Mouse (Mus musculus): ENCODE results near the gene Cdrt4. TPM values are rescaled to one million over a fixed set of nuclear protein-coding genes. Genes with fewer than 3 reads are reported as not detected.

Gene Cdrt4
- polyA plus RNA-seq, 1 experiment, result not detected

DNA sequence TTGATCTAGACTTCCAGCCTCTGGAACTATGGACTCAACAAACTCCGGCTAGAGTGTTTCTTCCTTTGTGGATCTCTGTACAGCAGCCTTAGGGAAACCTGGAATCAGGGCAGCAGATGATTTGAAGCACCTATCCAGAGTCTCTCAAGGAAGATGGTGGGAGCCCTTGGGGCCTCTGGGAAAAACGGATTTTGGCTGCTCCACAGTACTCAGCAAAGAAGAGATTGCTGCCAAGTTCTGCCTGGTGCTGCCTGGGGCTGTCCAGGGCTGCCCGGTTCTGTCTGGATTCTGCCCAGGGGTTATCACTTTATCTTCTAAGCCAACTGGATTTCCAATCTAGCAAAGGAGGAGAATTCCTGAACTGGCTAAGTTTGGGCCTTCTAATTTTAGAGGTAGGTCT, 58.8 kb downstream of the Cdrt4 start:
- Histone ChIP-seq H3K27me3 (ENCODE audit: control insufficient read depth, insufficient read depth, low read length) (no peaks in the 10 kb centered on the region), H3K4me3 (ENCODE audit: control insufficient read depth, insufficient read depth, low read length) (no peak overlapping the region), H3K4me1 (replicated peaks; ENCODE audit: control insufficient read depth, insufficient read depth, low read length) (no peaks in the 10 kb centered on the region), H3K36me3 (ENCODE audit: control insufficient read depth, insufficient read depth, low read length) (no peaks in the 10 kb centered on the region), H3K27ac (ENCODE audit: control insufficient read depth, insufficient read depth, low read length) (no peak overlapping the region)
- 82% methylated on average over 3 of the region's 3 CpGs for WGBS
- TF ChIP-seq POLR2A (IDR thresholded peaks at IDR 0.05; ENCODE audit: control insufficient read depth, extremely low read depth, insufficient read depth, low read length, poor library complexity), result no peak
- TF ChIP-seq CTCF (IDR thresholded peaks at IDR 0.05; ENCODE audit: borderline replicate concordance, control insufficient read depth, extremely low read depth, insufficient read depth, low read length, poor library complexity), result no peak
- no peak for DNase-seq

DNA sequence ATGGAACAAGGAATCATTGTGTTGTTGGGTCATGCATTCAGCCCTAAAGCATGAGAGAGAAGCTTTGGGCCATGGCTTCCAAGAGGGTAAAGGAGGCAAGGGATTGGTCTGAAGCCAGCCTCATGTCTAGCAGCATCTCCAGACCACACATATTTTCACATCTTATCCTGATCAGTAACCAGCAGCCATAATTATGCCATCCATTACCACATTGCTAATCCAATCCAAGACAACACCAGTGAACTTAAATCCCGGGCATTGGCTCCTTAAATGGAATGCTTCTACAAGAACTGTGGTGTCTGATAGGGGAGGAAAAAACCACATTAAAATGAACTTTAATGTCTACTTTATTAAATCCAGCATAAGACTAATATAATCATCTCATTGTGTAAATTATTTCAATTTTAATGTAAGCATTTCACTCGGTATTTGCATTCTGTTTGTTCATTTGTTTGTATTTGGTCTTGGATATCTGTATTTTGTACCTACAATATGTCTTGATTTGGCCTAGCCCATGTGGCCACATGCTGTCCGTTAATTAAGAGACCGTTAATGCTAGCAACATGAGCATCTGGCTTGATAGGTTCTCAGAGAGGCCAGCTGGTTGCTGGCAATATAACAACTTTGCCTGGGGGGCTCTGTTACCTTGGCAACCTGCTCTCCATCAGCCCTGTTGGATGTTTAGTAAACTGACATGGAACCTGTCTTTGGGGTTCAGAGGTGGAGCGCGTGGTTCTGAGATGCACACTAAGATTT, 66.5 kb downstream of the Cdrt4 start:
- H3K27ac ChIP-seq (ENCODE audit: control insufficient read depth, insufficient read depth, low read length), result no peak overlapping the region
- TF ChIP-seq POLR2A (IDR thresholded peaks at IDR 0.05; ENCODE audit: control insufficient read depth, extremely low read depth, insufficient read depth, low read length, poor library complexity) (no peak), CTCF (IDR thresholded peaks at IDR 0.05; ENCODE audit: borderline replicate concordance, control insufficient read depth, extremely low read depth, insufficient read depth, low read length, poor library complexity) (no peak)
- no peak overlapping the region for H3K4me3 ChIP-seq (ENCODE audit: control insufficient read depth, insufficient read depth, low read length)
- H3K27me3 ChIP-seq (ENCODE audit: control insufficient read depth, insufficient read depth, low read length), result no peaks in the 10 kb centered on the region
- no peaks in the 10 kb centered on the region for H3K4me1 ChIP-seq (replicated peaks; ENCODE audit: control insufficient read depth, insufficient read depth, low read length)
- no peaks in the 10 kb centered on the region for H3K36me3 ChIP-seq (ENCODE audit: control insufficient read depth, insufficient read depth, low read length)
- DNase-seq, result no peak
- 95% methylated on average over 6 of the region's 6 CpGs for WGBS

DNA sequence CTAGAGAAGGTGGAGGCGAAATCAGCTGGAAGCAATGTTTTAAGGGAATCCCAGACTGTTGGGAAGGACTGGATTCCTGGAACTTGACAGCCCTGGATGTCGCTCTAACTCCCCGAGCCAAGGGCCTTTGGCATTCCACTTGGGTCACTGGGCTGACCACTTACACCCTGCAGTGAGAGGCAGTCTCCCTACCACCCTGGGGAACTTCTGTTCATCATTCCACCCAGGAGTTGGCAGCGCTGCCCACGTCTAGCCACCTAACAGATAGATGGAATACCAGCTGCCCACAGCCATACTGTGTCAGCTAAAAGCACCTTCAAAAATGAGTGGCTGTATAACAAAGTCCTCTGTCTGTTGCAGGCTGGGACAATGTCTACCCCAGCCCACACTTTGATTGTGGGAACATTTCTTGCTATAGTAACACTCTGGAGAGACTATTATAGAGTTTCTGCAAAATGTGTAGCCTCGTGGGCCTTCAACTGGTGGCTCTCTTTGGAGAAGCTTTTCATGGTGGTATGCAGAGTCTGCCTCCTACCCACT, 67.2 kb downstream of the Cdrt4 start:
- no peak overlapping the region for H3K27ac ChIP-seq (ENCODE audit: control insufficient read depth, insufficient read depth, low read length)
- no peaks in the 10 kb centered on the region for H3K4me1 ChIP-seq (replicated peaks; ENCODE audit: control insufficient read depth, insufficient read depth, low read length)
- no peak for DNase-seq
- TF ChIP-seq POLR2A (IDR thresholded peaks at IDR 0.05; ENCODE audit: control insufficient read depth, extremely low read depth, insufficient read depth, low read length, poor library complexity) (no peak), CTCF (IDR thresholded peaks at IDR 0.05; ENCODE audit: borderline replicate concordance, control insufficient read depth, extremely low read depth, insufficient read depth, low read length, poor library complexity) (no peak)
- no peaks in the 10 kb centered on the region for H3K27me3 ChIP-seq (ENCODE audit: control insufficient read depth, insufficient read depth, low read length)
- WGBS, result 91% methylated on average over 6 of the region's 6 CpGs
- H3K36me3 ChIP-seq (ENCODE audit: control insufficient read depth, insufficient read depth, low read length), result no peaks in the 10 kb centered on the region
- no peak overlapping the region for H3K4me3 ChIP-seq (ENCODE audit: control insufficient read depth, insufficient read depth, low read length)

DNA sequence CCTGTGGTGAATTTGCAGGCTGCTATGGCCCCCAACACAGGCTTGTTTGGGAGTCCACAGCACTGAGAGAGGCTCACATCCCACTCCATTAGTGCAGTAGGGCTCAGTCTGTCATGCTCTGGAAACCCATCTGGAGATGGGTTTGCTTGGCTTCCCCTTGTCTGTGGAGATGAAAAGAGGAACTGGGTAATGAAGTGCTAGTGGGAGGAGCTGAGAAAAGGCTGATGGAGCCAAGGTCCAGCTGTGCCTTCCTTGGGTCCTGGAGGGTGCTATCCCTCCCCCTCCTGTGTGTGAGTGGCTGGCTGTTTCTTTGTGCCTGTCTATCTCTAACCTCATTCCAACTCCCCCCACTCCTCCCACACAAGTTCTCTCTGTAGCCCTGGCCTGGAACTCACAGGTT, 69.6 kb downstream of the Cdrt4 start:
- H3K27me3 ChIP-seq (ENCODE audit: control insufficient read depth, insufficient read depth, low read length), result no peaks in the 10 kb centered on the region
- H3K4me3 ChIP-seq (ENCODE audit: control insufficient read depth, insufficient read depth, low read length), result no peak overlapping the region
- DNase-seq, result no peak
- no peaks in the 10 kb centered on the region for H3K4me1 ChIP-seq (replicated peaks; ENCODE audit: control insufficient read depth, insufficient read depth, low read length)
- no peak overlapping the region for H3K27ac ChIP-seq (ENCODE audit: control insufficient read depth, insufficient read depth, low read length)
- no peak for TF ChIP-seq POLR2A (IDR thresholded peaks at IDR 0.05; ENCODE audit: control insufficient read depth, extremely low read depth, insufficient read depth, low read length, poor library complexity)
- TF ChIP-seq CTCF (IDR thresholded peaks at IDR 0.05; ENCODE audit: borderline replicate concordance, control insufficient read depth, extremely low read depth, insufficient read depth, low read length, poor library complexity), result no peak
- H3K36me3 ChIP-seq (ENCODE audit: control insufficient read depth, insufficient read depth, low read length), result no peaks in the 10 kb centered on the region

DNA sequence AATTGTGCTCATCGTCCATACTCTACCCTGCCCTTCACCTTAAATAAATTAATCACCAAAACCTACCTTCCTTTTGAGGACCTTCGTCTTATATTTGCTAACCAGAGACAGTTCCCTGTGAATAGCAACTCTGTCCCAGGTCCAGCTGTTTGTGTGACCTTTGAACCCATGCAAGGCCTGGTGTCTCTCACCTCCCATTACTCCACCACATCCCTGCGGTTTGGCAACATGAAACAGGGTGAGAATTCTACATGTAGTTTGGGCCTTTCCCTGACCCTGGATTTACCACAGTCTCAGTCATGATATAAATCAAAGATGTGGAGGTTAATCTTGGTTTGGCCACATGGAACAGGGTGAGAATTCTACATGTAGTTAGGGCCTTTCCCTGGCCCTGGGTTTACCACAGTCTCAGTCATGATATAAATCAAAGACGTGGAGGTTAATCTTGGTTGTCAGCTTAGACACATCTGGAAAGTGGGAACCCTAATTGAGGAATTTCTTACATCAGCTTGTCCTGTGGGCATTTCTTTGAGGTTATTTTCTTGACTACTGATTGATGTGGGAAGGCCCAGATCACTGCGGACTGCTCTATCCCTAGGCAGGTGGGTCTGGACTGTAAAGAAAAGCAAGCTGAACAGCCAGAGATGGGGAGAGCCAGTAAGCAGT, 70.3 kb downstream of the Cdrt4 start:
- Histone ChIP-seq H3K4me1 (replicated peaks; ENCODE audit: control insufficient read depth, insufficient read depth, low read length) (no peaks in the 10 kb centered on the region), H3K36me3 (ENCODE audit: control insufficient read depth, insufficient read depth, low read length) (no peaks in the 10 kb centered on the region), H3K27me3 (ENCODE audit: control insufficient read depth, insufficient read depth, low read length) (no peaks in the 10 kb centered on the region), H3K4me3 (ENCODE audit: control insufficient read depth, insufficient read depth, low read length) (no peak overlapping the region), H3K27ac (ENCODE audit: control insufficient read depth, insufficient read depth, low read length) (no peak overlapping the region)
- no peak for DNase-seq
- TF ChIP-seq CTCF (IDR thresholded peaks at IDR 0.05; ENCODE audit: borderline replicate concordance, control insufficient read depth, extremely low read depth, insufficient read depth, low read length, poor library complexity), result no peak
- TF ChIP-seq POLR2A (IDR thresholded peaks at IDR 0.05; ENCODE audit: control insufficient read depth, extremely low read depth, insufficient read depth, low read length, poor library complexity), result no peak
- 88% methylated on average over 5 of the region's 5 CpGs for WGBS

DNA sequence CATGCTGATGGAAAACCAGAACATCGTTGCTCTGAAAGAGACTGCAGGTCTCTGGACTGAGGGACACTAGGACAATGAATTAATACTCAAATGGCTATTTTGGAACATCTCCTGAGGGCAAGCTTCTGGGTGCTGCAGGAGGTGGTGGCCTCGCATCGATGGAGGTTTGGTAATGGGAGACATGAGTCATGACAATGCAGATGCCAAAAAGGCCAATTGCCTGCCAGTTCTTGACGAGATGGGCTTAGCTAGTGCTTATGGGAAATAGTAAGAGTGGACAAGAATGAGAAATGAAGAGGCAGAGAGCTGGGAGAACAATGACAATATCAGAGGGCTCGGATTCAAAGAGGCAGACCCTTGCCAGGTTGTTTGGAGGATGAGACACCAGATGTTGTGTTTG, 72.5 kb downstream of the Cdrt4 start:
- no peak overlapping the region for H3K27ac ChIP-seq (ENCODE audit: control insufficient read depth, insufficient read depth, low read length)
- no peaks in the 10 kb centered on the region for H3K36me3 ChIP-seq (ENCODE audit: control insufficient read depth, insufficient read depth, low read length)
- H3K4me3 ChIP-seq (ENCODE audit: control insufficient read depth, insufficient read depth, low read length), result no peak overlapping the region
- WGBS, result 84% methylated on average over 5 of the region's 5 CpGs
- no peaks in the 10 kb centered on the region for H3K27me3 ChIP-seq (ENCODE audit: control insufficient read depth, insufficient read depth, low read length)
- TF ChIP-seq CTCF (IDR thresholded peaks at IDR 0.05; ENCODE audit: borderline replicate concordance, control insufficient read depth, extremely low read depth, insufficient read depth, low read length, poor library complexity) (no peak), POLR2A (IDR thresholded peaks at IDR 0.05; ENCODE audit: control insufficient read depth, extremely low read depth, insufficient read depth, low read length, poor library complexity) (no peak)
- DNase-seq, result no peak
- H3K4me1 ChIP-seq (replicated peaks; ENCODE audit: control insufficient read depth, insufficient read depth, low read length), result no peaks in the 10 kb centered on the region

All from thymus, adult 2 months (tissue).